Mouse (Mus musculus): ENCODE data around the gene Cpa2. TPM values are rescaled to one million over a fixed set of nuclear protein-coding genes. Genes with fewer than 3 reads are reported as not detected.

Cpa2 gene
- polyA plus RNA-seq, 1 experiment from 2014 or later: 765 TPM

- Histone ChIP-seq H3K9ac (no peak within 1 kb of the TSS), H3K4me1 (peaks cover 3% of the 10 kb centered on the region; the same call in 1 of the 2 replicates), H3K4me3 (replicated peaks) (no peak within 1 kb of the TSS), H3K27ac (no peak within 1 kb of the TSS), H3K36me3 (no peaks in the 10 kb centered on the region), H3K27me3 (replicated peaks) (no peaks in the 10 kb centered on the region), H3K4me2 (no peak within 1 kb of the TSS), H3K9me3 (no peaks in the 10 kb centered on the region)
- 75% methylated on average over 5 of the region's 5 CpGs for WGBS
- ATAC-seq (ENCODE audit: insufficient read depth, low FRiP score, low read depth): no peak
Measured at GRCm38 (mm10) chr6:30568069-30568468, 26.7 kb downstream of the Cpa2 start, which contains the start of gene Cpa4. Gene Cpa4 (plus strand): TSS chr6:30568369.

GRCm38 (mm10) chr6:30569331-30569730 is 27.9 kb downstream of the Cpa2 start:
- Histone ChIP-seq H3K4me1 (peaks cover 4% of the 10 kb centered on the region; the same call in 1 of the 2 replicates), H3K27ac (no peak overlapping the region), H3K4me2 (no peak overlapping the region), H3K4me3 (replicated peaks) (no peak overlapping the region), H3K9me3 (no peaks in the 10 kb centered on the region), H3K9ac (no peak overlapping the region), H3K36me3 (no peaks in the 10 kb centered on the region), H3K27me3 (replicated peaks) (no peaks in the 10 kb centered on the region)
- 67% methylated on average over 10 of the region's 10 CpGs for WGBS
- no peak for ATAC-seq (ENCODE audit: insufficient read depth, low FRiP score, low read depth)

DNA sequence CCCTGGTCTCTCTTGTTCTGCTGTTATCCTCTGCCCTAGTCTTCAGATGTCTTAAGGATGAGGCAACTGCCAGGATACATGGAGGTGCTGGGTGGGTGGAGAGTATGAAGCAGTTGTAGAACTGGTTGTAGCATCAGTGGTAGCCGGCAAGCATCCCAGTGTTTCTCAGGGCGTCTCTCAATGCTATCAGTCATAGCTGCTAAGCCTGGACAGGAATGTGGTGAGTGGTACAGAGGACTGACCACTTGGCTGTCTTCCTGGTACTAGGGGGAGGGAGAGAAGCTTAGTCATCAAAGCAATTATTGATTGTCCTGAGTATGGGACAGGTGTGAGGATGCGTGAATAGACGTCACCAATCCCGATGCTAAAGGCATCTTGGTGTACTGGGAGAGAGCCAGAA is 28.6 kb downstream of the Cpa2 start:
- Histone ChIP-seq H3K9ac (no peak overlapping the region), H3K27me3 (replicated peaks) (no peaks in the 10 kb centered on the region), H3K4me1 (peaks cover 4% of the 10 kb centered on the region; the same call in 1 of the 2 replicates), H3K4me3 (replicated peaks) (no peak overlapping the region), H3K36me3 (no peaks in the 10 kb centered on the region), H3K4me2 (no peak overlapping the region), H3K9me3 (no peaks in the 10 kb centered on the region), H3K27ac (no peak overlapping the region)
- WGBS: 73% methylated on average over 5 of the region's 5 CpGs
- no peak for ATAC-seq (ENCODE audit: insufficient read depth, low FRiP score, low read depth)

DNA sequence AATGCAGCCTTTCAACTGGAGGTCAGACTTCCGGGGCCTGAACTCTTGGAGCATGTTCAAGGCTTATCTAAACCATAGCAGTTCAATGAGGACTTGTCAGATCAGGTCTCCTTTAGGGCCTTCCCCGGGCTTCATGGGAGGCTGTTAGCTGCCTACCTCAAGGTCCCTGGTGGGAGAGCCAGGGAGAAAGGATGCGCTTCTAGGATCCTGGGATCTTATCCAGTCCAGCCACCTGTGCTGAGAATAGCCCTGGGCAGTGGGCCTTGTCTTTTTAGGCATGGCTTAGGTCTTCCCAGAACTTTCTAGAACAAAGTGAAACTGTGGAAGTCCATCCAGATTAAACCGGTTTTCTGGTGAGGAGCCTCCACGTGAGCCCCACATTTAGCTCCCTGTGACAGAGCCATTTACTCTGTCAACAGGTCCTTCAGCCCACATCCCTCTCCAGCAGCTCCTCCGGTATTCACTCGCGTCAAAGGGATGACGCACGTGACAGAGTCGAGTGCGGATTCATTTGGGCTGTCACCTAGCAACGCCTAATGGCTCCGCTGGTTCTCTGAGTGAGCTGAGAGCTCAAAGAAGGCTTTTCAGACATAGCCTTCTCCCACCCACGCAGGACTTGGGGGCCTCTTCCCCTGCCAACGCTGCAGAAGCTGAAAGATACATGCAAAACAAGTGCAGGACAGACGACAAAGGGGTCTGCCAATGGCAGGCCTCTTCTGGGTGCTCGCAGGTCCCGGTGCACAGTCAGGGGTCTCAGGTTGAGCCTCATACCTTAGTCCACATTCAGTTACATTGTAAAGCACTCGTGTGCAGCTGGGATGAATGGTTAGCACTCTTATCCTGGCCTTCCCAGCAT is 31.3 kb downstream of the Cpa2 start:
- H3K4me2 ChIP-seq: no peak overlapping the region
- ATAC-seq (ENCODE audit: insufficient read depth, low FRiP score, low read depth): peak; percentile 29; the same call in 1 of the 2 replicates
- peaks cover 12% of the 10 kb centered on the region; the same call in 1 of the 2 replicates for H3K4me1 ChIP-seq
- H3K36me3 ChIP-seq: no peaks in the 10 kb centered on the region
- peak overlapping the region; percentile 75 for H3K27ac ChIP-seq
- WGBS: 56% methylated on average over 20 of the region's 20 CpGs
- H3K27me3 ChIP-seq (replicated peaks): no peaks in the 10 kb centered on the region
- no peak overlapping the region for H3K4me3 ChIP-seq (replicated peaks)
- H3K9me3 ChIP-seq: no peaks in the 10 kb centered on the region
- no peak overlapping the region for H3K9ac ChIP-seq

DNA sequence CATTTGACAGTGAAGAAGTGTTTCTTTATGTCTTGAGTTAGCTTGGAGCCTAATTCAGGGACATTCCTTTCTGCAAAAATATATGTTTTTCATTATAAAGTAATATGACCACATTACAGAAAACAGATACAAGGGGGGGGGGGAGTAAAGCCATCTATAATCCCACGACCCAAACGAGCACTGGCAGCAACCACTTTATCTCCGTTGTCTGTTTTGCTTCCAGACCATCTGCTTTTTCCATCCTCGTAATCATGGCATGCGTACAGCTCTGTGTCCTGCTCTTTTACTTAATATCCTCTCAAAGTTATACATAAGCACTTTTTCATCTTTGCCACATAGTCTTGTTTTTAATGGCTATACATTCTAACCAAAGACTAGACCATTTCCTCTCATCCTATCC is 32.0 kb downstream of the Cpa2 start:
- no peaks in the 10 kb centered on the region for H3K9me3 ChIP-seq
- peaks cover 12% of the 10 kb centered on the region; the same call in 1 of the 2 replicates for H3K4me1 ChIP-seq
- WGBS: 45% methylated on average over 5 of the region's 5 CpGs
- H3K27ac ChIP-seq: peak overlapping the region; percentile 75; the same call in 1 of the 2 replicates
- no peak overlapping the region for H3K9ac ChIP-seq
- no peak overlapping the region for H3K4me2 ChIP-seq
- ATAC-seq (ENCODE audit: insufficient read depth, low FRiP score, low read depth): no peak
- H3K4me3 ChIP-seq (replicated peaks): no peak overlapping the region
- H3K27me3 ChIP-seq (replicated peaks): no peaks in the 10 kb centered on the region
- H3K36me3 ChIP-seq: no peaks in the 10 kb centered on the region

GRCm38 (mm10) chr6:30574945-30575344 is 33.6 kb downstream of the Cpa2 start:
- Histone ChIP-seq H3K9me3 (no peaks in the 10 kb centered on the region), H3K27me3 (replicated peaks) (no peaks in the 10 kb centered on the region), H3K9ac (no peak overlapping the region), H3K4me3 (replicated peaks) (no peak overlapping the region), H3K4me2 (no peak overlapping the region), H3K4me1 (peaks cover 12% of the 10 kb centered on the region; the same call in 1 of the 2 replicates), H3K27ac (no peak overlapping the region), H3K36me3 (no peaks in the 10 kb centered on the region)
- no peak for ATAC-seq (ENCODE audit: insufficient read depth, low FRiP score, low read depth)
- WGBS: 59% methylated on average over 1 of the region's 1 CpGs

GRCm38 (mm10) chr6:30576477-30577203 is 35.3 kb downstream of the Cpa2 start:
- no peak overlapping the region for H3K9ac ChIP-seq
- H3K36me3 ChIP-seq: no peaks in the 10 kb centered on the region
- ATAC-seq (ENCODE audit: insufficient read depth, low FRiP score, low read depth): peak; percentile 35
- no peak overlapping the region; the same call in 1 of the 2 replicates for H3K4me2 ChIP-seq
- H3K27ac ChIP-seq: peak overlapping the region; percentile 70
- no peak overlapping the region for H3K4me3 ChIP-seq (replicated peaks)
- whole genome bisulfite sequencing: 47% methylated on average over 17 of the region's 17 CpGs
- no peaks in the 10 kb centered on the region for H3K9me3 ChIP-seq
- H3K4me1 ChIP-seq: peaks cover 12% of the 10 kb centered on the region; the same call in 1 of the 2 replicates
- H3K27me3 ChIP-seq (replicated peaks): no peaks in the 10 kb centered on the region

DNA sequence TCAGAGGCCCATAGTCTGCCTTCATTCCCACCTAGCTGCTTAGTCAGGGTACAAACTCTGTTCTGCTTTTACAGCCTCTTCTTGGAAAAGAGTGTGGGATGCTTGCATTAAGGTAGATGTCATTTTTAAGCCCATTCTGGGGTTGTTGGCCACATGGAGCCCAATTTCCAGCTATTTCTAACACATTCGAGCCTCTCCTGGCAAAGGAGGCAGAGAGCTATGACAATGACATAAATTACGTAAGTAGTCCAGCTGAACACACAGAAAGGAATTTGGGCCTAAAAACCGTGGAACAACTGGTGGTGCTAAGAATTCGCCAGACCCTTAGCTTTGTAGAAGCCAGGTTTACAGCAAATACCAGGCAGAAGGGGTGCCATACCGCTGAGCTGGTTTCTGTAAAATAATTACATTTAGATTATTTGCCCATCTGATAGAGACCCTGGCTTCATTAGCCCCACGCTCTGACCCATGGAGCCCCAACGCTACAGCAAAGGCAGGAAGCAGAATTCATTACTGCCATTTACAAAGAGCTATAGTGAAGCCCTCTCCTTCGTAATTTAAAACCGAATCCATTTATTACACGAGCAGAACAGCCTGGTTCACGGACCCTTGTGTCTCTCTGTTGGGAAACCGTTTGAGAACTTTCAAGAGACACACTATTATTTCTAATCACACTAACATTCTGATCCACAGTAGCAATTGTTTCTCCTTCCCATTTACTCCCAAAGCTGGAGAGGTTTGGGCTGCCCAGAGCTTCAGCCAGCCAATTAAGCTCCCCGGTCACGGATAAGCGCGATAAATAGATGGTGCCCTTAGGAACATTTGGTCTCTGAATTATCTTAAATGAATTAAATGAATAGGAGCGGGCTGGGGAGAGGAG is 38.8 kb downstream of the Cpa2 start:
- no peak overlapping the region for H3K4me3 ChIP-seq (replicated peaks)
- H3K9ac ChIP-seq: no peak overlapping the region
- no peaks in the 10 kb centered on the region for H3K36me3 ChIP-seq
- no peak for ATAC-seq (ENCODE audit: insufficient read depth, low FRiP score, low read depth)
- H3K4me2 ChIP-seq: no peak overlapping the region
- H3K27ac ChIP-seq: no peak overlapping the region
- H3K27me3 ChIP-seq (replicated peaks): no peaks in the 10 kb centered on the region
- WGBS: 62% methylated on average over 17 of the region's 17 CpGs
- peaks cover 8% of the 10 kb centered on the region; the same call in 1 of the 2 replicates for H3K4me1 ChIP-seq
- no peaks in the 10 kb centered on the region for H3K9me3 ChIP-seq

- H3K36me3 ChIP-seq: no peaks in the 10 kb centered on the region
- H3K4me3 ChIP-seq (replicated peaks): no peak overlapping the region
- H3K9ac ChIP-seq: no peak overlapping the region
- WGBS: 66% methylated on average over 8 of the region's 8 CpGs
- no peaks in the 10 kb centered on the region for H3K9me3 ChIP-seq
- no peak overlapping the region for H3K4me2 ChIP-seq
- no peak for ATAC-seq (ENCODE audit: insufficient read depth, low FRiP score, low read depth)
- H3K27me3 ChIP-seq (replicated peaks): no peaks in the 10 kb centered on the region
- H3K27ac ChIP-seq: no peak overlapping the region
- peaks cover 8% of the 10 kb centered on the region; the same call in 1 of the 2 replicates for H3K4me1 ChIP-seq
Measured at GRCm38 (mm10) chr6:30580841-30581176, 39.4 kb downstream of the Cpa2 start.

DNA sequence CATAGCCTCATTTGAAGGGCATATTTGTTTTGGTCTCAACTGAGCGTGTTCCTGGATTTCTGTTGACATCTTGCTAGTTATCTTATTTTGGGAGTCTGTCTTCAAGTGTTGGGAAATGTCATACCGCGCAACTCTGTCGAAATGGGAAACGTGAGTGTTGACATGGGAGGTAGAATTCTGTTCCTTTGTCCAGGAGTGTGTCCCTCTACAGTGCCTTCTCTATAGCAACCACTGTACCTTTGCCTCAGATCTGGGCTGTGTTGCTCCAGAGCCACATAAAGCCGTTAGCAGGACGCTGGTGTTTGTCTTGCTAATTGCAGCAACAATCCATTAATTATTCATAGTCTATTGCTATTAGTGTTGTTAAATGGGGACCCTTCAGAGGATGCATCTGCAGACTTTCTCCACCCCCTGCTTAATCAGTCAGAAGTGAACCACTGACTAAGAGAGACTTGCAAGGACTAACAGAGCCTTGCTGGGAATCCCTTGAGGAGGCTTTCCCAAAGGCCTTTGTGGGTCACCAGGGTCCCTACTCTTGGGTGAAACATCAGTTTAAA is 45.6 kb downstream of the Cpa2 start:
- no peak overlapping the region for H3K9ac ChIP-seq
- no peak overlapping the region for H3K27ac ChIP-seq
- H3K9me3 ChIP-seq: no peaks in the 10 kb centered on the region
- no peak overlapping the region for H3K4me2 ChIP-seq
- H3K4me1 ChIP-seq: no peaks in the 10 kb centered on the region
- no peak for ATAC-seq (ENCODE audit: insufficient read depth, low FRiP score, low read depth)
- H3K4me3 ChIP-seq (replicated peaks): no peak overlapping the region
- 75% methylated on average over 7 of the region's 7 CpGs for WGBS
- H3K27me3 ChIP-seq (replicated peaks): no peaks in the 10 kb centered on the region
- H3K36me3 ChIP-seq: no peaks in the 10 kb centered on the region

GRCm38 (mm10) chr6:30589819-30590218 is 48.4 kb downstream of the Cpa2 start:
- no peak for ATAC-seq (ENCODE audit: insufficient read depth, low FRiP score, low read depth)
- Histone ChIP-seq H3K27me3 (replicated peaks) (no peaks in the 10 kb centered on the region), H3K36me3 (no peaks in the 10 kb centered on the region), H3K4me2 (no peak overlapping the region), H3K27ac (no peak overlapping the region; the same call in 1 of the 2 replicates), H3K9ac (no peak overlapping the region), H3K4me1 (no peaks in the 10 kb centered on the region), H3K4me3 (replicated peaks) (no peak overlapping the region), H3K9me3 (no peaks in the 10 kb centered on the region)
- WGBS: 23% methylated on average over 2 of the region's 2 CpGs

Data from stomach, embryonic 15.5 days (tissue).